Mouse (Mus musculus): ENCODE data around the gene Clcn6. TPM values are rescaled to one million over a fixed set of nuclear protein-coding genes. Genes with fewer than 3 reads are reported as not detected.

Clcn6 gene
- polyA plus RNA-seq, 1 experiment from 2014 or later: 36.5 TPM

DNA sequence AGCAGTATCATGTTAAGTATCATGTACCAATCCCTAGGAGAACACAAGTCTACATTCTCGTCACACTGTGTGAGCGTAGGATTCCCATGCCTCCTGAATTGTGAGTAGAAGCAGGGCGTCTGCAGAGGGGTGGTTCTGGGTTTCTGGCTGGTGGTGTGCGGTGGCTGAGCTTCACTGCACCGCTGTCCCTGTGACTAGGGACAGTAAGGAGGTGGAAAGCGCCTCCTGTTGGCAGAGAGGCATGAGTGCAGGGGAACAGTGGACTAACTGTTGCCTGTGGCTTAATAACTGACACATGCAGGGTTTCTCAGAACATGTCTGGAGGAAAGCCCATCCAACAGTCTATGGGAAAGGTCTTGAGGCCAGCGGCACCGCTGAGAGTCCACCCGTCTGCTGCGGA is 23.2 kb downstream of the Clcn6 start:
- no peak for ATAC-seq
- Histone ChIP-seq H3K4me1 (ENCODE audit: control insufficient read depth, insufficient read depth, low read length) (no peaks in the 10 kb centered on the region), H3K4me2 (ENCODE audit: low read length) (no peak overlapping the region), H3K4me3 (ENCODE audit: low read depth, low read length) (no peak overlapping the region), H3K9ac (ENCODE audit: low read depth, low read length) (no peak overlapping the region), H3K36me3 (ENCODE audit: control insufficient read depth, insufficient read depth, low read length) (peaks cover 79% of the 10 kb centered on the region), H3K27ac (ENCODE audit: low read length) (no peak overlapping the region), H3K27me3 (ENCODE audit: control insufficient read depth, insufficient read depth, low read depth, low read length) (no peaks in the 10 kb centered on the region), H3K9me3 (replicated peaks; ENCODE audit: control insufficient read depth, low read length, poor library complexity, severe bottlenecking) (no peaks in the 10 kb centered on the region)
- WGBS: 78% methylated on average over 10 of the region's 10 CpGs

GRCm38 (mm10) chr4:148012216-148012615 is 26.4 kb downstream of the Clcn6 start:
- Histone ChIP-seq H3K4me3 (ENCODE audit: low read depth, low read length) (no peak overlapping the region), H3K9ac (ENCODE audit: low read depth, low read length) (no peak overlapping the region), H3K4me2 (ENCODE audit: low read length) (no peak overlapping the region), H3K36me3 (ENCODE audit: control insufficient read depth, insufficient read depth, low read length) (peaks cover 75% of the 10 kb centered on the region), H3K4me1 (ENCODE audit: control insufficient read depth, insufficient read depth, low read length) (no peaks in the 10 kb centered on the region), H3K9me3 (replicated peaks; ENCODE audit: control insufficient read depth, low read length, poor library complexity, severe bottlenecking) (no peaks in the 10 kb centered on the region), H3K27me3 (ENCODE audit: control insufficient read depth, insufficient read depth, low read depth, low read length) (no peaks in the 10 kb centered on the region), H3K27ac (ENCODE audit: low read length) (no peak overlapping the region)
- ATAC-seq: no peak
- WGBS: 95% methylated on average over 4 of the region's 4 CpGs

GRCm38 (mm10) chr4:148011332-148011731 is 27.3 kb downstream of the Clcn6 start:
- H3K9ac ChIP-seq (ENCODE audit: low read depth, low read length): no peak overlapping the region
- H3K36me3 ChIP-seq (ENCODE audit: control insufficient read depth, insufficient read depth, low read length): peaks cover 68% of the 10 kb centered on the region
- WGBS: 67% methylated on average over 3 of the region's 3 CpGs
- no peak overlapping the region for H3K4me3 ChIP-seq (ENCODE audit: low read depth, low read length)
- no peaks in the 10 kb centered on the region for H3K27me3 ChIP-seq (ENCODE audit: control insufficient read depth, insufficient read depth, low read depth, low read length)
- no peak overlapping the region for H3K4me2 ChIP-seq (ENCODE audit: low read length)
- no peak overlapping the region for H3K27ac ChIP-seq (ENCODE audit: low read length)
- H3K9me3 ChIP-seq (replicated peaks; ENCODE audit: control insufficient read depth, low read length, poor library complexity, severe bottlenecking): no peaks in the 10 kb centered on the region
- ATAC-seq: no peak
- no peaks in the 10 kb centered on the region for H3K4me1 ChIP-seq (ENCODE audit: control insufficient read depth, insufficient read depth, low read length)

GRCm38 (mm10) chr4:148009641-148010040 is 29.0 kb downstream of the Clcn6 start:
- Histone ChIP-seq H3K36me3 (ENCODE audit: control insufficient read depth, insufficient read depth, low read length) (peaks cover 63% of the 10 kb centered on the region), H3K4me1 (ENCODE audit: control insufficient read depth, insufficient read depth, low read length) (no peaks in the 10 kb centered on the region), H3K27me3 (ENCODE audit: control insufficient read depth, insufficient read depth, low read depth, low read length) (no peaks in the 10 kb centered on the region), H3K27ac (ENCODE audit: low read length) (no peak overlapping the region), H3K9me3 (replicated peaks; ENCODE audit: control insufficient read depth, low read length, poor library complexity, severe bottlenecking) (no peaks in the 10 kb centered on the region), H3K9ac (ENCODE audit: low read depth, low read length) (no peak overlapping the region), H3K4me3 (ENCODE audit: low read depth, low read length) (no peak overlapping the region), H3K4me2 (ENCODE audit: low read length) (no peak overlapping the region)
- no peak for ATAC-seq
- 94% methylated on average over 2 of the region's 2 CpGs for WGBS

- Histone ChIP-seq H3K27me3 (ENCODE audit: control insufficient read depth, insufficient read depth, low read depth, low read length) (no peaks in the 10 kb centered on the region), H3K36me3 (ENCODE audit: control insufficient read depth, insufficient read depth, low read length) (peaks cover 55% of the 10 kb centered on the region), H3K4me2 (ENCODE audit: low read length) (no peak overlapping the region), H3K27ac (ENCODE audit: low read length) (no peak overlapping the region), H3K4me1 (ENCODE audit: control insufficient read depth, insufficient read depth, low read length) (no peaks in the 10 kb centered on the region), H3K9ac (ENCODE audit: low read depth, low read length) (no peak overlapping the region), H3K9me3 (replicated peaks; ENCODE audit: control insufficient read depth, low read length, poor library complexity, severe bottlenecking) (no peaks in the 10 kb centered on the region), H3K4me3 (ENCODE audit: low read depth, low read length) (no peak overlapping the region)
- no peak for ATAC-seq
- 77% methylated on average over 4 of the region's 4 CpGs for WGBS
Measured at GRCm38 (mm10) chr4:148008412-148008811, 30.2 kb downstream of the Clcn6 start.

- ATAC-seq: no peak
- H3K9ac ChIP-seq (ENCODE audit: low read depth, low read length): no peak overlapping the region
- H3K36me3 ChIP-seq (ENCODE audit: control insufficient read depth, insufficient read depth, low read length): peaks cover 17% of the 10 kb centered on the region; the same call in 1 of the 2 replicates
- H3K4me3 ChIP-seq (ENCODE audit: low read depth, low read length): no peak overlapping the region
- H3K9me3 ChIP-seq (replicated peaks; ENCODE audit: control insufficient read depth, low read length, poor library complexity, severe bottlenecking): no peaks in the 10 kb centered on the region
- 89% methylated on average over 7 of the region's 7 CpGs for WGBS
- H3K4me2 ChIP-seq (ENCODE audit: low read length): no peak overlapping the region
- no peak overlapping the region for H3K27ac ChIP-seq (ENCODE audit: low read length)
- no peaks in the 10 kb centered on the region for H3K27me3 ChIP-seq (ENCODE audit: control insufficient read depth, insufficient read depth, low read depth, low read length)
- H3K4me1 ChIP-seq (ENCODE audit: control insufficient read depth, insufficient read depth, low read length): peaks cover 23% of the 10 kb centered on the region
Measured at GRCm38 (mm10) chr4:148004361-148004760, 34.3 kb downstream of the Clcn6 start.

GRCm38 (mm10) chr4:148001866-148002265 is 36.8 kb downstream of the Clcn6 start:
- peaks cover 13% of the 10 kb centered on the region; the same call in 1 of the 2 replicates for H3K36me3 ChIP-seq (ENCODE audit: control insufficient read depth, insufficient read depth, low read length)
- H3K9ac ChIP-seq (ENCODE audit: low read depth, low read length): 0 out of 2 replicates have a peak overlapping the region, but pooled peaks have one; percentile 11
- no peak overlapping the region for H3K4me2 ChIP-seq (ENCODE audit: low read length)
- 39% methylated on average over 8 of the region's 8 CpGs for WGBS
- no peaks in the 10 kb centered on the region for H3K27me3 ChIP-seq (ENCODE audit: control insufficient read depth, insufficient read depth, low read depth, low read length)
- H3K27ac ChIP-seq (ENCODE audit: low read length): peak overlapping the region; percentile 60
- H3K4me3 ChIP-seq (ENCODE audit: low read depth, low read length): no peak overlapping the region
- ATAC-seq: no peak
- H3K9me3 ChIP-seq (replicated peaks; ENCODE audit: control insufficient read depth, low read length, poor library complexity, severe bottlenecking): no peaks in the 10 kb centered on the region
- peaks cover 23% of the 10 kb centered on the region for H3K4me1 ChIP-seq (ENCODE audit: control insufficient read depth, insufficient read depth, low read length)

GRCm38 (mm10) chr4:148001013-148001789 is 37.4 kb downstream of the Clcn6 start:
- ATAC-seq: peak; percentile 15
- Histone ChIP-seq H3K4me1 (ENCODE audit: control insufficient read depth, insufficient read depth, low read length) (peaks cover 23% of the 10 kb centered on the region), H3K36me3 (ENCODE audit: control insufficient read depth, insufficient read depth, low read length) (peaks cover 11% of the 10 kb centered on the region; the same call in 1 of the 2 replicates), H3K4me3 (ENCODE audit: low read depth, low read length) (no peak overlapping the region), H3K9ac (ENCODE audit: low read depth, low read length) (0 out of 2 replicates have a peak overlapping the region, but pooled peaks have one; percentile 12), H3K27me3 (ENCODE audit: control insufficient read depth, insufficient read depth, low read depth, low read length) (no peaks in the 10 kb centered on the region), H3K27ac (ENCODE audit: low read length) (peak overlapping the region; percentile 60), H3K4me2 (ENCODE audit: low read length) (no peak overlapping the region), H3K9me3 (replicated peaks; ENCODE audit: control insufficient read depth, low read length, poor library complexity, severe bottlenecking) (no peaks in the 10 kb centered on the region)
- 56% methylated on average over 17 of the region's 17 CpGs for WGBS

- peaks cover 23% of the 10 kb centered on the region for H3K4me1 ChIP-seq (ENCODE audit: control insufficient read depth, insufficient read depth, low read length)
- H3K27me3 ChIP-seq (ENCODE audit: control insufficient read depth, insufficient read depth, low read depth, low read length): no peaks in the 10 kb centered on the region
- ATAC-seq: peak; percentile 59
- H3K4me2 ChIP-seq (ENCODE audit: low read length): no peak within 1 kb of the TSS
- no peaks in the 10 kb centered on the region for H3K9me3 ChIP-seq (replicated peaks; ENCODE audit: control insufficient read depth, low read length, poor library complexity, severe bottlenecking)
- peaks cover 5% of the 10 kb centered on the region; the same call in 1 of the 2 replicates for H3K36me3 ChIP-seq (ENCODE audit: control insufficient read depth, insufficient read depth, low read length)
- H3K27ac ChIP-seq (ENCODE audit: low read length): peak within 1 kb of the TSS; percentile 60
- 0 out of 2 replicates have a peak within 1 kb of the TSS, but pooled peaks have one; percentile 12 for H3K9ac ChIP-seq (ENCODE audit: low read depth, low read length)
- 36% methylated on average over 12 of the region's 12 CpGs for WGBS
- H3K4me3 ChIP-seq (ENCODE audit: low read depth, low read length): no peak within 1 kb of the TSS
Measured at GRCm38 (mm10) chr4:148000202-148000772, 38.3 kb downstream of the Clcn6 start, which contains the start of gene Nppa. TSS of gene Nppa (plus strand) at chr4:148000722.

Data from midbrain, embryonic 16.5 days (tissue).